In the genomic region with DNA sequence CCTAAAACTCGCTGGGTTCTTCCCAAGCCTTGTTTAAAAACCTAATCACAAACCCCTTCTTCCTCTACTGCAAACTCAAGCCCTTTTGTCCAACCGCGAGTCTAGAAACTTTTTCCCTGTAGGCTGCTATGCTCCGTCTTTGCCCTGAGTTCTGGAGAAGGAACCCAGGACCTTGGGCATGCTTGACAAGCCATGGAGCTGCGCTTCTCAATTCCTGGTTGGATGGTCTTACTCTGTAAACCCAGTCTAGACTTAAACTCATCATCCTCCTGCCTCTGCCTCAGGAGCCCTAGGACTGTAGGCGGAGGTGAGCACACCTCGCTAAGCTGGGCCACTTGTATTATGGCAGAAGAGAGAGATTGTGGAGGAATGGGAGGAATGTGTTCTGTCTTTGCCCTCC, we compare ENCODE assay signal across 12 mouse cellular contexts. TPM values are rescaled to one million over a fixed set of nuclear protein-coding genes. Genes with fewer than 3 reads are reported as not detected.
DNase-seq lines count a peak whose midpoint lies in the region; ATAC-seq and TF ChIP-seq lines count a peak whose summit lies in the region.
"Had no signal": no experiment of that assay in that cellular context is flagged by ENCODE, and none has a peak within 500 bp of the region (broad histone marks: within the 10 kb centered on the region; RNA-seq: fewer than 3 reads in every experiment).

No protein-coding gene starts in this region.

- intact Hi-C loops in gastrocnemius, adult 2 months (cut with DNase I), result no loop called here
- intact Hi-C loops in gastrocnemius, postnatal 36 days (cut with DNase I), result no loop called here

- H3K27me3 ChIP-seq in lung, embryonic 16.5 days (ENCODE audit: control insufficient read depth, insufficient read depth, low read depth, low read length), result no peaks in the 10 kb centered on the region
- H3K27me3 ChIP-seq in hindbrain, embryonic 16.5 days (replicated peaks; ENCODE audit: control insufficient read depth, insufficient read depth, low read length), result no peaks in the 10 kb centered on the region; the same call in 1 of the 2 replicates
- no peaks in the 10 kb centered on the region for H3K27me3 ChIP-seq in myocyte (ENCODE audit: control insufficient read depth, insufficient read depth, insufficient read length)
- H3K27me3 ChIP-seq: Patski had no signal

- TF ChIP-seq POLR2A in myocyte (IDR thresholded peaks at IDR 0.05; ENCODE audit: insufficient read length, low read depth), result no peak

- H3K79me2 ChIP-seq in myocyte (ENCODE audit: control insufficient read depth, insufficient read depth), result peaks cover 29% of the 10 kb centered on the region

- H3K9me3 ChIP-seq in lung, embryonic 16.5 days (ENCODE audit: control insufficient read depth, low read length), result no peaks in the 10 kb centered on the region
- H3K9me3 ChIP-seq in hindbrain, embryonic 16.5 days (ENCODE audit: control insufficient read depth, low read length), result no peaks in the 10 kb centered on the region

- H3K9ac ChIP-seq in lung, embryonic 16.5 days (ENCODE audit: low read length), result no peak overlapping the region
- no peak overlapping the region for H3K9ac ChIP-seq in hindbrain, embryonic 16.5 days (ENCODE audit: low read depth, low read length)

- DNase-seq in gastrocnemius, adult 2 months, result no peak
- DNase-seq in gastrocnemius, postnatal 36 days, result no peak
- DNase-seq in lung, adult 18-20 months, result no peak
- no peak for DNase-seq in urinary bladder, postnatal 4 days (ENCODE audit: low spot score in 2 of 2)
- no peak for DNase-seq in adrenal gland, postnatal 36 days

- TF ChIP-seq CTCF in gastrocnemius, adult 2 months (IDR thresholded peaks at IDR 0.05), result no peak

- H3ac ChIP-seq in myocyte (ENCODE audit: control insufficient read depth, insufficient read length), result no peak overlapping the region

- peak overlapping the region; percentile 87 for H3K27ac ChIP-seq in gastrocnemius, adult 2 months
- no peak overlapping the region for H3K27ac ChIP-seq in lung, embryonic 16.5 days (ENCODE audit: low read length)
- no peak overlapping the region for H3K27ac ChIP-seq in hindbrain, embryonic 16.5 days (ENCODE audit: low read depth, low read length)

- H3K36me3 ChIP-seq in lung, embryonic 16.5 days (ENCODE audit: control insufficient read depth, insufficient read depth, low read length), result no peaks in the 10 kb centered on the region
- no peaks in the 10 kb centered on the region for H3K36me3 ChIP-seq in hindbrain, embryonic 16.5 days (ENCODE audit: control insufficient read depth, insufficient read depth, low read length)
- peaks cover 2% of the 10 kb centered on the region for H3K36me3 ChIP-seq in myocyte (ENCODE audit: control insufficient read depth, insufficient read depth)

- H3K4me2 ChIP-seq in lung, embryonic 16.5 days (ENCODE audit: low read depth, low read length), result peak overlapping the region; percentile 53
- H3K4me2 ChIP-seq in hindbrain, embryonic 16.5 days (ENCODE audit: low read length), result 0 out of 2 replicates have a peak overlapping the region, but pooled peaks have one; percentile 90
- H3K4me2 ChIP-seq in myocyte (ENCODE audit: low read depth), result peak overlapping the region; percentile 87

- 90% methylated on average over 7 of the region's 7 CpGs for WGBS in lung, embryonic 16.5 days
- WGBS in hindbrain, embryonic 16.5 days, result 92% methylated on average over 7 of the region's 7 CpGs

- peak overlapping the region; percentile 70 for H3K4me3 ChIP-seq in gastrocnemius, adult 2 months
- peak overlapping the region; percentile 49 for H3K4me3 ChIP-seq in lung, embryonic 16.5 days (ENCODE audit: low read length)
- H3K4me3 ChIP-seq in hindbrain, embryonic 16.5 days (ENCODE audit: low read length), result no peak overlapping the region
- H3K4me3 ChIP-seq in myocyte, result peak overlapping the region; percentile 74

- peaks cover 16% of the 10 kb centered on the region for H3K4me1 ChIP-seq in lung, embryonic 16.5 days (replicated peaks; ENCODE audit: control insufficient read depth, insufficient read depth, low read length)
- peaks cover 5% of the 10 kb centered on the region for H3K4me1 ChIP-seq in hindbrain, embryonic 16.5 days (ENCODE audit: control insufficient read depth, insufficient read depth, low read depth, low read length)

- no peak for ATAC-seq in lung, embryonic 16.5 days (ENCODE audit: low read depth)
- no peak for ATAC-seq in hindbrain, embryonic 16.5 days
- ATAC-seq: Patski had no signal

TF ChIP-seq in myocyte, 11 proteins besides CTCF, POLR2A, EP300 and RAD21:
- TF ChIP-seq MYOG (IDR thresholded peaks at IDR 0.05; ENCODE audit: control insufficient read depth in 1 of 3, insufficient read depth in 1 of 3, insufficient read length in 2 of 3, low read depth in 2 of 3), result no peak
- no peak for TF ChIP-seq MAX (IDR thresholded peaks at IDR 0.05; ENCODE audit: low read depth)
- no peak for TF ChIP-seq SRF (IDR thresholded peaks at IDR 0.05; ENCODE audit: control insufficient read depth, insufficient read length, low read depth)
- TF ChIP-seq USF1 (IDR thresholded peaks at IDR 0.05; ENCODE audit: low read depth), result no peak
- TF ChIP-seq TCF3 (IDR thresholded peaks at IDR 0.05; ENCODE audit: insufficient read length, low read depth), result no peak
- no peak for TF ChIP-seq CEBPB (IDR thresholded peaks at IDR 0.05; ENCODE audit: insufficient read depth, poor library complexity, severe bottlenecking)
- no peak for TF ChIP-seq MYOD1 (IDR thresholded peaks at IDR 0.05; ENCODE audit: control insufficient read depth in 1 of 3, insufficient read length in 2 of 3, low read depth in 2 of 3)
- no peak for TF ChIP-seq POLR2AphosphoS2 (IDR thresholded peaks at IDR 0.05; ENCODE audit: insufficient read length, low read depth)
- no peak for TF ChIP-seq REST (IDR thresholded peaks at IDR 0.05; ENCODE audit: insufficient read depth, insufficient read length)
- TF ChIP-seq TCF12 (IDR thresholded peaks at IDR 0.05; ENCODE audit: insufficient read depth, poor library complexity, severe bottlenecking), result no peak
- no peak for TF ChIP-seq E2F4 (IDR thresholded peaks at IDR 0.05; ENCODE audit: insufficient read depth)
TF ChIP-seq in myocyte: peak in this region for 0.

RNA-seq across cellular contexts. Expression of a gene that starts 56.5 kb away (rescaled TPM):
- not detected for total RNA-seq in gastrocnemius, adult 2 months (2021)
- total RNA-seq in gastrocnemius, postnatal 36 days (2021), result not detected
- polyA plus RNA-seq in lung, embryonic 16.5 days (2015; fragmentation: Nextera tagmentation; extraction: Ambion mirVana), result 0.20 TPM in 1 of 2 replicates, not detected in the other
- polyA plus RNA-seq in hindbrain, embryonic 16.5 days (2015; fragmentation: Nextera tagmentation; extraction: Ambion mirVana), result not detected in 2 replicates
- polyA plus RNA-seq in myocyte (2012; fragmentation: generic; extraction: Trizol), result not detected
- total RNA-seq in adrenal gland, postnatal 36 days (2021), result under 1 TPM in 1 of 2 experiments, not detected in 1; 0.33 TPM
- total RNA-seq: granulocyte monocyte progenitor cell, adult 5-6 weeks; left cerebral cortex, adult 8-10 months had no signal
- polyA plus RNA-seq: neural tube, embryonic 14.5 days; Patski had no signal
